Mouse (Mus musculus) neural tube, embryonic 14.5 days (tissue): ENCODE results near the gene Atp6v0e. TPM values are rescaled to one million over a fixed set of nuclear protein-coding genes. Genes with fewer than 3 reads are reported as not detected.

Experiments used
- ATAC-seq: fragments of 200-750 bp; cut with Nextera tagmentation; 2 replicates; pipeline ENCODE4 v1.8.0; 2017; ENCODE audit warnings: low read depth, mild to moderate bottlenecking, moderate TSS enrichment, moderate library complexity
- H3K27ac ChIP-seq: fragments of 300-500 bp; sonication (generic); 2 replicates; pipeline ENCODE4 v1.5.1; 2014; ENCODE audit warnings: low read depth, mild to moderate bottlenecking, control low read depth, low read length, moderate library complexity, mixed read lengths
- H3K27me3 ChIP-seq: fragments of 300-500 bp; sonication (generic); 2 replicates; pipeline ENCODE4 v1.6.1; 2014; ENCODE audit warnings: low read length; ENCODE audit not compliant: control insufficient read depth, insufficient read depth
- H3K36me3 ChIP-seq: fragments of 300-500 bp; sonication (generic); 2 replicates; pipeline ENCODE4 v1.6.1; 2014; ENCODE audit warnings: low read length, mixed read lengths; ENCODE audit not compliant: control insufficient read depth, insufficient read depth
- H3K4me1 ChIP-seq: fragments of 300-500 bp; sonication (generic); 2 replicates; pipeline ENCODE4 v1.6.1; 2014; ENCODE audit warnings: low read length; ENCODE audit not compliant: control insufficient read depth, insufficient read depth
- H3K4me2 ChIP-seq: fragments of 300-500 bp; sonication (generic); 2 replicates; pipeline ENCODE4 v1.6.1; 2014; ENCODE audit warnings: mild to moderate bottlenecking, low read depth, low read length, control low read depth
- H3K4me3 ChIP-seq: fragments of 300-500 bp; sonication (generic); 2 replicates; pipeline ENCODE4 v1.5.1; 2014; ENCODE audit warnings: low read depth, low read length, control low read depth, mixed read lengths
- H3K9ac ChIP-seq: fragments of 300-500 bp; sonication (generic); replicated peaks from 2 replicates; pipeline ENCODE4 v1.6.1; 2014; ENCODE audit warnings: low read depth, mild to moderate bottlenecking, control low read depth, low read length, mixed read lengths
- H3K9me3 ChIP-seq: fragments of 300-500 bp; sonication (generic); 2 replicates; pipeline ENCODE4 v1.6.1; 2016; ENCODE audit warnings: low read length; ENCODE audit not compliant: control insufficient read depth
- WGBS: fragments of 180-500 bp; shearing (Covaris S2); extraction: QIAGEN DNeasy Blood & Tissue Kit; methylation state at CpG from one replicate; pipeline ENCODE4 v1.1.7; 2014; 5-methylcytosine and 5-hydroxymethylcytosine counted together
- polyA plus RNA-seq: library from polyadenylated mRNA; unstranded; fragments of >200 nt; fragmentation: Nextera tagmentation; extraction: Ambion mirVana; gene quantifications from 2 replicates; pipeline ENCODE4 v1.2.1, GENCODE M21; 2014

Gene Atp6v0e
- polyA plus RNA-seq, 1 experiment from 2014 or later = 76.5 TPM

- Histone ChIP-seq H3K9me3 (no peaks in the 10 kb centered on the region), H3K27me3 (no peaks in the 10 kb centered on the region), H3K4me2 (no peak overlapping the region), H3K27ac (no peak overlapping the region), H3K4me1 (no peaks in the 10 kb centered on the region), H3K36me3 (peaks cover 31% of the 10 kb centered on the region), H3K9ac (no peak overlapping the region), H3K4me3 (no peak overlapping the region)
- ATAC-seq = no peak
- 90% methylated on average over 5 of the region's 5 CpGs for WGBS
These were observed 41.1 kb upstream of the Atp6v0e start for GRCm38 (mm10) chr17:26621912-26622311.

GRCm38 (mm10) chr17:26623991-26624390 is 39.0 kb upstream of the Atp6v0e start:
- Histone ChIP-seq H3K4me3 (no peak overlapping the region), H3K27me3 (no peaks in the 10 kb centered on the region), H3K4me2 (no peak overlapping the region), H3K9me3 (no peaks in the 10 kb centered on the region), H3K4me1 (no peaks in the 10 kb centered on the region), H3K27ac (no peak overlapping the region), H3K36me3 (peaks cover 31% of the 10 kb centered on the region), H3K9ac (no peak overlapping the region)
- 92% methylated on average over 6 of the region's 6 CpGs for WGBS
- no peak for ATAC-seq

DNA sequence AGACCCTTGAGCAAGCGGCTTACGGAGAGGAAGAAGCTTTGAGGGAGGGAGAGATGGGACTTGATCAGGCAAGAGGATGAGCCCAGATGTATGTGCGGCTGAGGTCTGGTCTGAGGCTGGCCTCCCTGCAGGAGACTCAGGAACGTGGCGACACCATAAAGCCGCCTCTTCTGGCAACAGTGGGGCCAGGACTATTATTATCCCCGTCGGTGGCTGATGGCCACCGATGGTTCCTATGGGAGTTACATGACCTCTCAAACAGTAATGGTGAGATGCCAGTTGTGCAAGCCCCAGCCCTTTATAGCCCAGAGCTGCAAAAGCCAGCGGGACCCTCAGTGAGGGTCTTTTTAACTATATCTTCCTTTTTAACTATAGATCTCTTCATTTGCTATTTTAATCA is 38.0 kb upstream of the Atp6v0e start:
- H3K4me3 ChIP-seq = no peak overlapping the region
- WGBS = 87% methylated on average over 10 of the region's 10 CpGs
- no peak overlapping the region for H3K27ac ChIP-seq
- no peak for ATAC-seq
- H3K36me3 ChIP-seq = peaks cover 39% of the 10 kb centered on the region
- H3K9me3 ChIP-seq = no peaks in the 10 kb centered on the region
- H3K4me2 ChIP-seq = no peak overlapping the region
- no peak overlapping the region for H3K9ac ChIP-seq
- no peaks in the 10 kb centered on the region for H3K4me1 ChIP-seq
- H3K27me3 ChIP-seq = no peaks in the 10 kb centered on the region

- 96% methylated on average over 2 of the region's 2 CpGs for WGBS
- Histone ChIP-seq H3K4me1 (no peaks in the 10 kb centered on the region), H3K36me3 (peaks cover 44% of the 10 kb centered on the region), H3K9ac (no peak overlapping the region), H3K4me2 (no peak overlapping the region), H3K9me3 (no peaks in the 10 kb centered on the region), H3K4me3 (no peak overlapping the region), H3K27me3 (no peaks in the 10 kb centered on the region), H3K27ac (no peak overlapping the region)
- ATAC-seq = no peak
These were observed 37.5 kb upstream of the Atp6v0e start for GRCm38 (mm10) chr17:26625521-26626010.

GRCm38 (mm10) chr17:26628479-26628878 is 34.6 kb upstream of the Atp6v0e start:
- 93% methylated on average over 6 of the region's 6 CpGs for WGBS

DNA sequence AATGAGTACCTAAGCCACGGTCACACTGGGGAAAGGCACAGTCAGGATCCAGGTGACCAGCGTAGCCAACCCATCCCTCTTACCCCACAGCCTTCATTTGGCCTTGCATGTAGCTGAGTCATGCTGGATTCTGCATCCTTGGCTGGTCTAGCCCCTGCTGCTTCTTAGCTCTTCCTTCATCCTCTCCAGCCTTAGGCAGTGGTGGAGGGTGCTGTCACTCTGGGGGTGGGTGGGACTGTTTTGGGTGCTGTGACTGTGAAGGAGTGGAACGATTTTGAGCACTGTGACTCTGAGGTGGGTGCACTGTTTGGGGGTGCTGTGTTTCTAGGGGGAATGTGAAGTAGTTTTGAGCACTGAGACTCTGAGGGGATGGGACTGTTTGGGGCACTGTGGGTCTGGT is 34.1 kb upstream of the Atp6v0e start:
- 100% methylated on average over 3 of the region's 3 CpGs for whole genome bisulfite sequencing
- no peak overlapping the region for H3K4me3 ChIP-seq
- ATAC-seq = no peak
- no peaks in the 10 kb centered on the region for H3K27me3 ChIP-seq
- no peaks in the 10 kb centered on the region for H3K9me3 ChIP-seq
- H3K36me3 ChIP-seq = peaks cover 47% of the 10 kb centered on the region
- H3K4me1 ChIP-seq = no peaks in the 10 kb centered on the region
- H3K4me2 ChIP-seq = no peak overlapping the region
- no peak overlapping the region for H3K9ac ChIP-seq
- H3K27ac ChIP-seq = no peak overlapping the region

More at GRCm38 (mm10) chr17:26628479-26628878, 34.6 kb upstream of the Atp6v0e start:
- Histone ChIP-seq H3K4me3 (no peak overlapping the region), H3K9me3 (no peaks in the 10 kb centered on the region), H3K27me3 (no peaks in the 10 kb centered on the region), H3K4me1 (no peaks in the 10 kb centered on the region), H3K9ac (no peak overlapping the region), H3K4me2 (no peak overlapping the region), H3K36me3 (peaks cover 47% of the 10 kb centered on the region), H3K27ac (no peak overlapping the region)
- ATAC-seq = no peak

- Histone ChIP-seq H3K36me3 (peaks cover 41% of the 10 kb centered on the region), H3K27ac (no peak overlapping the region), H3K4me2 (no peak overlapping the region), H3K9me3 (no peaks in the 10 kb centered on the region), H3K4me1 (no peaks in the 10 kb centered on the region), H3K4me3 (no peak overlapping the region), H3K27me3 (no peaks in the 10 kb centered on the region), H3K9ac (no peak overlapping the region)
- 84% methylated on average over 8 of the region's 8 CpGs for WGBS
- ATAC-seq = no peak
These were observed 31.2 kb upstream of the Atp6v0e start for GRCm38 (mm10) chr17:26631811-26632327.

DNA sequence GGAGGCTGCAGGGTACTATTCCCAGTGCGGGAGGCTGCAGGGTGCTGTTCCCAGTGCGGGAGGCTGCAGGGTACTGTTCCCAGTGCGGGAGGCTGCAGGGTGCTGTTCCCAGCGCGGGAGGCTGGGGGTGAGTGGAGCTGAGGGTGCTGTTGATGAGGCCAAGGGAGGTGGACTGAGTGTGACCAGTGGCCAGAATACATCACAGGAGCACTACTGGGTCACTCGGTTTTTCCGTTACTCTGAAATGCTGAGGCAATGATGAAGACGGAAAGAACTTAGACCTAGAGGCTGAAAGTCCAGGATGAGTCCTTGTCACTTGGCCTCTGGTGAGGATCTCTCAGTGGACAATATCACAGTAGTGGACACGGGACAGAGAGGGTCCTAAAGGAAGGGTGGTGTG is 29.8 kb upstream of the Atp6v0e start:
- no peaks in the 10 kb centered on the region for H3K4me1 ChIP-seq
- no peak overlapping the region for H3K27ac ChIP-seq
- H3K9ac ChIP-seq = no peak overlapping the region
- no peak for ATAC-seq
- no peak overlapping the region for H3K4me3 ChIP-seq
- no peaks in the 10 kb centered on the region for H3K27me3 ChIP-seq
- no peaks in the 10 kb centered on the region for H3K9me3 ChIP-seq
- WGBS = 95% methylated on average over 9 of the region's 9 CpGs
- H3K36me3 ChIP-seq = peaks cover 44% of the 10 kb centered on the region
- H3K4me2 ChIP-seq = no peak overlapping the region

DNA sequence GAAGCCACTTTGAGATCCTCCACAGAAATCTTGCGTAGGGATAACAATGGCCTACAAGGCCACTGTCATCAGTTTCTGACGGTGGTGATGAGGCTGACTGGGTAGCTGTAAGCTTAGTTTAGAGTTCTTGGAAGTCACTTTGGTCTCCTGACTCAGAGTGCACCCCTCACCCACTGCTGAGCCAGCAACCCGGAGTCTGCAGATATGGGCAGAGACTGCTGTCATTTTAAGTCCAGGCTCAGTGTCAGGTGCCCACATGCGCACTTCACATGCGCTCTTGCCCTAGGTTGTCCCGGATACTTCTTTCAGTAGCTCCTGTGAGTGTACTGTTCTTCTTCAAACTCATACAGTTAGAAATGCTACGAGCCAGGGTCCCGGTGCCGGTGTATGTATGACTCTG is 29.1 kb upstream of the Atp6v0e start:
- no peak overlapping the region for H3K4me3 ChIP-seq
- H3K36me3 ChIP-seq = peaks cover 47% of the 10 kb centered on the region
- no peaks in the 10 kb centered on the region for H3K4me1 ChIP-seq
- no peak for ATAC-seq
- no peaks in the 10 kb centered on the region for H3K27me3 ChIP-seq
- no peak overlapping the region for H3K9ac ChIP-seq
- 95% methylated on average over 9 of the region's 9 CpGs for WGBS
- H3K27ac ChIP-seq = no peak overlapping the region
- H3K9me3 ChIP-seq = no peaks in the 10 kb centered on the region
- no peak overlapping the region for H3K4me2 ChIP-seq
